Mouse (Mus musculus): ENCODE data around the gene Crk.

Crk gene

DNA sequence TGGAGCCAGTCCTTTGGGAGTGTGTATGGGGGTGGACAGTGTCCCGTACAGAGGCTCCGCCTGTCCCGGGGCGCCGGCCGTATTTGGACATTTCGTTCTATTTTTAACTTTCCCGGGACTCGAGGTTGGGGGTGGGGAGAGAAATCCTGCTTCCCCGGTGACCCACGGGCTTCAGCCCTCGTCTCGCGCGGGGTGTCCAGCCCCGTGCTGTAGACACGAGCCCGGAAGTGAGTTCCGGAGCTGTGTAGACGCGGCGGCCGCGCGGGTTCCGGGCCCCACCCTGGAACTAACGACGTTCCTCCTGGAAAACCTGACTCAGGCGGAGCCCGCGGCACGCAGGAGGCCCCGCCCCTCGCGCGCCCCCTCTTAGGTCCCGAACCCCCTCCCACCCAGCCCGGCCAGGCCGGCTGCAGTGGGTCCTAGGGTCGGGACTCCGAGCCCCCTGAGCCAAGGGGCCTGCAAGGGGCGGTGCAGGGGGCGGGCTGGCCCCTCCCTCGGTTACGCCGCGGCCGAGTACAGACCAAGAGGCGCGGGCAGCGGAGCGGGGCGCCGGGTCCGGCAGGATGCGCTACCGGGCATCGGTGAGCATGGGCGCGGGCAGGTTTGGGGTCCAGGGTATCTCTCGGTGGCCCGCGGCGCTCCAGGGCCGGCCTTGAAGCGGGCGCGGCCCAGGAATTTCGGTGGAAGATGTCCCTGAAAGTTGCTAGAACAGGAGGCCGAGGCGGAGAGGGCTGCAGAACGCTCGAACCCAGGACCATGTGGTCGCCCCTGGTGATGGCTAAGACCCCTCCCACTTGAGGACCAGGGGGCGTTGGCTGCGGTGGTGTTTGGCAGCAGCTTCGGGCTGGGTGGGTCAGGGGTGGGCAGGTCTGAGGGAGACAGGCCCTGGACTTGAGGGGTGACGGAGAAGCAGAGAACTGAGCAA, 23.2 kb upstream of the Crk start:
- DNase-seq (ENCODE audit: low spot score), result peak; percentile 55

GRCm38 (mm10) chr11:75656621-75657590, 22.2 kb upstream of the Crk start:
- no peak for DNase-seq (ENCODE audit: low spot score)

DNA sequence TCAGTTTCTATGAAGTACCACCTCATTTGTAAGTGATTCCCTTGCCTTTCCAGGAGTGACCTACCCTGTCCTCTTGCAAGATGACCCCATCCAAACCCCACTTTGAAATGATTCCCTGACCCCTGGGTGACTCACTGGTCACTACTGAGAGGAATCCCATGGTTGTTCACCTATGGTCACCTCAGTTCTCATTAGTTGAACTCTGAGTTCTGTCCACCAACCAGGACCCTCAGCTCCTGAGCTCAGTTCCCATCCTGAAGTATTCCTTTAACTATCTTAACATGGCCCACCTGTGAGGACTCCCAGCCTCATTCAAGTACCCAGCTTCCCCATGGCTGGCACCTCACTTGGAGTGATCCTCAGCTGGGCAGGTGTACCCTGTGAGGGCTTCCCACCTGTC, 21.2 kb upstream of the Crk start:
- no peak for DNase-seq (ENCODE audit: low spot score)

- DNase-seq (ENCODE audit: low spot score), result no peak
Measured at GRCm38 (mm10) chr11:75658311-75658710, 20.7 kb upstream of the Crk start.

DNA sequence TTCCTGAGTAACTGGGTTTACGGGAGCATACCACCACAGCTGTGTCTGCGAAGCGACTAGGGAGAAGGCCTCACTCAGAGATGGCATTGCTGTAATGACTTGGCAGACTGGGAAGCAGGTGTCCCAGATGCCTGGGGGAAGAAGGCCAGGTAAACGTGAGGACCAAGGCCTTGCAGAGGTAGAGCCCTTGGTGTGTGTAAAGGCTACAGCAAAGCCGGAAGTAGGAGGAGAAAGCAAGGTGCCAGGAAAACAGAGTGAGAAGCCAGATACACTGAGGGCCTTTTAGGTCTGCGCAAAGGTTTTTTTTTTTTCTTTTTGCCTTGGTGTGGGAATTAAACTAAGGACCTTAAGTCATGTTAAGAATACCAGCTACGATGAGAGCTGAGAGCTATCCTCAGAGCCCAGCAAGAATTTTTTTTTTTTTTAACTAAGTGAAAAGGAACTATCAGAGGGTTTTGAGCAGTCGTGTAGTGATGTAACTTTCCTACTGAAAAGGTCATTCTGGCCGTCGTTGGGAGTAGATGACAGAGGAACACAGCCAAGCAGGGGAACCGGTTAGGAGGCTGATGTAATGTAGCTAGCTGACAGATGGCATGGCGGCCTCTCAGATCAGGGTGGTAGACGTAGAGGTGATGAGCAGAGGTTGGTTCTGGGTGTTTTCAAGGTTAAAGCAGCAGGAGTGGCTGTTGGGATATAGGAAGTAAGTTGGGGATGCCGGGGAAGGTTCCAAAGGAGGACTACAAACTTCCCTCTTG, 19.9 kb upstream of the Crk start:
- DNase-seq (ENCODE audit: low spot score), result no peak

DNA sequence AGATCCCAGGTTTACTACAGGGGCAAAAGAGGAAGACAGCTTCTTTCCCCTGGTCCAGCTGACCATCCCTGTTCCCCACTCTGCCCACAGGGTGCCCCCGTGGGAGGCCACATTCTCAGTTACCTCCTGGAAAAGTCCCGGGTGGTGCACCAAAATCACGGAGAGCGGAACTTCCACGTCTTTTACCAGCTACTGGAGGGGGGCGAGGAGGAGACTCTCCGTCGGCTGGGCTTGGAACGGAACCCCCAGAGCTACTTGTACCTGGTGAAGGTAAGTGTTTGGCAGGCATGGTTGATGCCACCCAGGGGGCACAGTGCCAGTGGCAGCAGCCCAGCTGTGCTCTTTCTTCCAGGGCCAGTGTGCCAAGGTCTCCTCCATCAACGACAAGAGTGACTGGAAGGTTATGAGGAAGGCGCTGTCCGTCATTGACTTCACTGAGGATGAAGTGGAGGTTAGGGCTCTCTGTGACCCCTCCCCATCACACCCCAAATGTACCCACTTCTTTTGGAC, 18.9 kb upstream of the Crk start:
- DNase-seq (ENCODE audit: low spot score), result no peak

DNA sequence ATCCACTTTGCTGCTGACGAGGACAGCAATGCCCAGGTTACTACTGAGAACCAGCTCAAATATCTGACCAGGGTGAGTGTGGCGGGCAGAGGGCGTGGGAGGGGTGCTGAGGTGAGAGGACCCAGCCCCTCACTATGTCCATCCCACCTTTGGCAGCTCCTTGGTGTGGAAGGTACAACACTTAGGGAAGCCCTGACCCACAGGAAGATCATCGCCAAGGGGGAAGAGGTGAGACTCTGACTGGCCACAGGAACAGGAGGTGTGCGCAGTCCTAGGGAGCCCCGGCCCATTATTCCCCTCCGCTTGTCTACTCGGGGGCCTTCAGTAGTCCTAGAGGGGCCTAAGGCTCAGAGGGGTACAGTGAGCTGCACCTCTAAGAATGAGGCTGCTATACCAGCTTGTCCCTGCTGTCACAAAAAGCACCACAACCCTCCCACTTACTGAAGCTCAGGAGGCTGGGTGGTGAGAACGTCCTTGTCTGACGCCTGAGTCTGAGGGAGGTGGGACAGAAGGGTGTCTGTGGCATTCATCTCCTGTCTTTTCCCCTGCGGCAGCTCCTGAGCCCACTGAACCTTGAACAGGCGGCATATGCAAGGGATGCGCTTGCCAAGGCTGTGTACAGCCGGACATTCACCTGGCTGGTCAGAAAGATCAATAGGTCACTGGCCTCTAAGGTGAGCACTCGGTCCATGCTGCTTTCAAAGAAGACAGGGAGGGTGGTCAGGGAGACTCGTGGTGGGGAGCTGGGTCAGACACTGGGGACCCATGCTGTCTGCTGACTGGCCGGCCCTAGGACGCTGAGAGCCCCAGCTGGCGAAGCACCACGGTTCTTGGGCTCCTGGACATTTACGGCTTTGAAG, 17.9 kb upstream of the Crk start:
- no peak for DNase-seq (ENCODE audit: low spot score)

DNA sequence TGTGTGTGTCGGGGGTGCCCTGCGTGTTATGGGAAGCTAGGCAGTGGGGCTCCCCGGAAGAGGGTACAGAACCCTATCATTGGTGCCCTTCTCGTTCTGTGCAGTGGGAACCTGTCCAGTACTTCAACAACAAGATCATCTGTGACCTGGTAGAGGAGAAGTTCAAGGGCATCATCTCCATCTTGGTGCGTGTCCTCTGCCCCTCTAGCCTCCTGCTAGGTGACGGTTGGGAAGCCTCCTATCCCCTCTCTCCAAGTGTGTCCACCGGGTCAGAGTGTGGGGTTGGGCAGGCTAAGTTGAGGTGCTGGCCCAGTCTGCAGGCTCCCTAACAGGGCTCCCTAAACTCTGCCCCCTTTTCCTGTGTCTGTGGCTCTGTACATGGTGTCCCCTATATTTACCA, 16.9 kb upstream of the Crk start:
- no peak for DNase-seq (ENCODE audit: low spot score)

- no peak for DNase-seq (ENCODE audit: low spot score)
Measured at GRCm38 (mm10) chr11:75666296-75666695, 12.8 kb upstream of the Crk start.

DNA sequence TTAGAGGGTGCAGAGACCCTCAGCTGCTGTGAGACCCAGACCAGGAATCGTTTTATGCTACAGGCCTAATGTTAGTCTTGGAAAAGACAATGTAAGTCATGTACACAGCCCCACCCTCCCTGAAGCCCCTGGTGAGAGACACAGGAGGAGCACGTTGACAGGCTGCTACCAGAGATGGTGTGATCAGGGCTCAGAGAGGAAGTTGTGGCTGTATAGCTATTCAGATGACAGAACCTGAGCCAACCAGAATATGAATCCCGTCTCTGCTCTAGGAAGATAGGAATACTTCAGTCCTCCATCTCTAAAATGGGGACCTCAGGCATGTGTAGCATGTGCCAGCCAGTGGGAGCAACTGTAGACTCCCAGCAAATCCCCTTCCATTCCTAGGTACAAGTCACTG, 10.4 kb upstream of the Crk start:
- DNase-seq (ENCODE audit: low spot score), result no peak

DNA sequence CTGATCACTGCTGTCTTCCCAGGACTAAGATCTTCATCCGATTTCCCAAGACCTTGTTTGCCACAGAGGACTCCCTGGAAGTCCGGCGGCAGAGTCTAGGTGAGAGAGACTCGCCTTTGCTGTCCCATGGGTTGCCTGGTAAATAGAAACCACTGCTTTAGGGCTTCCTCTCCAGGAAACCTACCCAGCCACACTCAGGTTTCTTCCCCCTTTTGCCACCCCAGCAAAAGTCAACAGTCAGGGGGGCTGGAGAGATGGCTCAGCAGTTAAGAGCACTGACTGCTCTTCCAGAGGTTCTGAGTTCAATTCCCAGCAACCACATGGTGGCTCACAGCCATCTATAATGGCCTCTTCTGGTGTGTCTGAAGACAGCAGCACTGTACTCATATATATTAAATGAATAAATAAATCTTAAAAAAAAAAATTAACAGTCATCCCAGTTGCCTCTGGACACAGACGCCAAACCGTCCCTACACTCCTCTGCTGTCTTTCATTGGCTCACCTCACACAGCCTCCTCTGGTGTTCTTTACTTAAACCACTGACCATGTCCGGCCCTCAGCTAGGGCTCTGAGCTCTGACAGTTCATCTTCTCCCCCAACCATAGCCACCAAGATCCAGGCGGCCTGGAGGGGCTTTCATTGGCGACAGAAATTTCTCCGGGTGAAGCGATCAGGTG, 9.7 kb upstream of the Crk start:
- no peak for DNase-seq (ENCODE audit: low spot score)

DNA sequence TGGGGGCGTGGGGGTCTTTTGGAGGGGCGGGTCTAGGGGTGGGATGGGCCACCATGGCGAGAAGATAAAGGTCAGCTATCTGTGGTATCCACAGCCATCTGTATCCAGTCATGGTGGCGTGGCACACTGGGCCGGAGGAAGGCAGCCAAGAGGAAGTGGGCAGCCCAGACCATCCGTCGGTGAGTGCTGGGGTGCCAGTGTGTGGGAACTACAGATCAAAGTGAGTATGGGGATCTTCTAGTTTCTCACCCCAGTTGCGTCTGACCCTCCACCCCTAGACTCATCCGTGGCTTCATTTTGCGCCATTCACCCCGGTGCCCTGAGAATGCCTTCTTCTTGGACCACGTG, 9.2 kb upstream of the Crk start:
- no peak for DNase-seq (ENCODE audit: low spot score)

DNA sequence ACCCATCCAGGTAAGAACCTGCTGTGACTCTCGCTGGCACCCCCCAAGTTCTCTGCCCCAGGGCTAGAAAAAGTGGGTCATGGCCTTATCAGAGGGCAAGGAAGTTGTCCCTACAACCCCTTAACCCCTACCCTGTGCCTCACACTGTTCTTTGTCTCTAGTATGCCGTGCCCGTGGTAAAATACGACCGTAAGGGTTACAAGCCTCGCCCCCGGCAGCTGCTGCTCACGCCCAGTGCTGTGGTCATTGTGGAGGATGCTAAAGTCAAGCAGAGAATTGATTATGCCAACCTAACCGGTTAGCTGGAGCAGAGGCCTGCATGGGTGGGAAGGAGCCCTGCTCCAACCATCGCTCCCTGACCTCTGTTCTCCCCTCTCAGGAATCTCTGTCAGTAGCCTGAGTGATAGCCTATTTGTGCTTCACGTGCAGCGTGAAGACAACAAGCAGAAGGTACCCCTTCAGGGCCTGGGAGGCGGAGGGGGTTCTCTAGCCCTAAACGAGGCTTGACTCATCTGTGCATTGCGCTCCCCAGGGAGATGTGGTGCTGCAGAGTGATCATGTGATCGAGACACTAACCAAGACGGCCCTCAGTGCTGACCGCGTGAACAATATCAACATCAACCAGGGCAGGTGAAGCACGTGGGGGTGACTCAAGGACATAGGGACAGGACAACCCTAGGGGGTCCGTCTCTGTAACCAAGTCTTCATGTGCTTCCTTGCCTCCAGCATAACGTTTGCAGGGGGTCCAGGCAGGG, 7.5 kb upstream of the Crk start:
- DNase-seq (ENCODE audit: low spot score), result no peak

DNA sequence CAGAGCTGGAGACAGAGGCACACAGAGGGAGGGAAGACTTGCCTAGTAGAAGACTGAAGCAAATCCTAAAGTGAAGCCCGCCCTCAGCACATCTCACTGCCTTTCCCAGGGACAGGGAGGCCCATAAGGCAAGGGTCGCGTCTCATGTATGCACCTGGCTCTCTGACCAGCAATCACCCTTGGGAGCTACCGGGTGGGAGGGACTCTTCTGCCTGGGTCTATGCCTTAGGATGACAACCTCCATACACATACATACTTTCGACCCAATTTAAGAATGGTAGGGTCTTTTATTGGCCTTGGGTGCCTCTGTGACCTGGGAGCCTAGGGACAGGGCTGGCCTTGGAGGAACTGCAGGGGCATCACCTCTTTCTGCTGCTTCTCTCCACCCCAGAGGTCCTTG, 5.6 kb upstream of the Crk start:
- DNase-seq (ENCODE audit: low spot score), result no peak

- DNase-seq (ENCODE audit: low spot score), result no peak
Measured at GRCm38 (mm10) chr11:75674875-75675274, 4.2 kb upstream of the Crk start.

GRCm38 (mm10) chr11:75677881-75678746, 945 bp upstream of the Crk start:
- DNase-seq (ENCODE audit: low spot score), result no peak

- DNase-seq (ENCODE audit: low spot score), result peak; percentile 50
Measured at GRCm38 (mm10) chr11:75679439-75680171, 546 bp downstream of the Crk start.

GRCm38 (mm10) chr11:75684462-75684861, 5.4 kb downstream of the Crk start:
- no peak for DNase-seq (ENCODE audit: low spot score)

All from ovary, adult 18-20 months (tissue).